Mouse (Mus musculus) cerebellum, adult 11 months (tissue): ENCODE results near the gene Ankle1.

Experiments used
- DNase-seq: peaks from one replicate; pipeline ENCODE4 v3.0.0; 2022

Gene Ankle1

DNA sequence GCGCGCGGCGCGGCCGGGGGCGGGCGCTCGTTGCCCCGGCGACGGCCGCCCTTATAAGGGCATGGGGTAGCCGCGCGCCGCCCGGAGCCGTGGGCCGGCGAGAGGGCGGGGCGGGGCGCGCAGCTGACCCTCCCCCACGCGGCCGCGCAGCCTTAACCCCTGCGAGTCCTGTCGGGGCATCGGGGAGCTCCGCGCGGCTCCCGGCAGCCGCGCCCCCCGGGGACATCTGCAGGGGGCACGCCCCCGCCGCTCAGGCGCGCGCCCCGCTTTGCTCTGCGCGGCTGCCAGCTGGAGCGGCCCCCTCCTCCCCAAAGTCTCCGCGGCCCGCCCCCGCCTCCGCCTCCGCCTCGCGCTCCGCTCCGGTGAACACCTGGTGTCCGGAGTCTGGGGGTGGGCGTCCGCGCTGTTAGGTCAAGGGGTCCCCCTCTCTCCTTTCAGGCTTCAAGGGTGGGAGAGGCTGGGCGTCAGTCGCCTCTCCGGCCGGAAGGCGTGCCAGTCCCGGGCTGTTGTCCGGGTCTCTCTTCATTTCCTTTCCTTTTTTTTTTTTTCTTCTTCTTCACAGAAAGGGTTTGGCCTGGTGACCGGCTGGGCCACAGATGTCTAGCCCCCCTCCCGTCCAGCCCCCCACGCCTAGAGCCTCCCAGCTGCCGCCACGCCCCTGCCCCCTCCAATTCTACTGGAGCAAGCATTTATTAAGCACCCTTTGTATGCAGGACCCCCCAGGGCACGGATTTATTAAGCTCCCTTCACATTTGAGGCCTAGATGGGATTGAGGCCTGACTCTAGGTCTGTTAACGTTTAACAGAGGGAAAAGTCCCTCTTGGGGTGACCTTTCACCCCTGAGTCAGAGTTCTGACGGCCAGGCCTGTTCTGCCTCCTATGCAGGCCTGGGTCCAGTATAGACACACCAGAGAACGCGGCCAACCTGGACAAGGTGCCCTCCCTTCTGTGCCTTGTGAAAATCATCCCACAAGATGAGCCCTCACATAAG is 23.5 kb upstream of the Ankle1 start:
- DNase-seq: peak; percentile 81

DNA sequence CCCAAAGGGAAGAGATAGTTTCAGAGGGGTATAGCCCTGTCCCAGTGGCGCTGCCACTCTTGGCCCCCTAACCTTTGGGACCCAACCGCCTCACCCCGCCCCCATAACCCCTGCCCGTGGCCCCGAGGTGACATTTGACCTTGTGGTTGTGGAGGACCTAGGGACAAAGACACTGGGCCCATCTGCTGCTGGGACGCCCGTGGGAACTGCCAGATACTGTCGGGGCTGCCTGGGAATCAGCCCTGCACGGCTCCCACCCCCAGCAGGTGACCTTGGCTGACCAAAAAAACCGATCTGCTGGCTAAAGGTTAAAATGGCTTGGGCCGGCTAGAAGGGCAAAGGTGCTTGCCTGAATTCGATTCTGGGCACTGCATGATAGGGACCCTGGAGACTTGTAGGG is 22.4 kb upstream of the Ankle1 start:
- no peak for DNase-seq

DNA sequence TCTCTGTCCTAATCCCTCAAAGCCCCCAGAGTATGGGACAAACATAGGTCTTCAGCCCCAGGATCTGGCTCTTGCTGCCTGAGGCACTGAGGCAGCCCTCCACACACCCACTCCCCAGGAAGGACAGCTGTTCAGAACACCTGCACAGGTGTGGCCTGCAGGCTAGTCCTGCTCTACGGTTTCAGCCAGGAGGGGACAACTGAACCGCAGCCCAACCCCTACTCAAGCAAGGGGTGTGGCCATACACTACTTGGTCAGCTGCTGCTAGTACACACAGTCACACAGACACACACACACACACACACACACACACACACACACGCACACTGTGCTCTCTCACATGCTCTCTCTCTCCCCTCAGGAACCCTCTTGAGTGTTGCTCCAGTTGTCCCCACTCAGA is 21.9 kb upstream of the Ankle1 start:
- DNase-seq: no peak

DNA sequence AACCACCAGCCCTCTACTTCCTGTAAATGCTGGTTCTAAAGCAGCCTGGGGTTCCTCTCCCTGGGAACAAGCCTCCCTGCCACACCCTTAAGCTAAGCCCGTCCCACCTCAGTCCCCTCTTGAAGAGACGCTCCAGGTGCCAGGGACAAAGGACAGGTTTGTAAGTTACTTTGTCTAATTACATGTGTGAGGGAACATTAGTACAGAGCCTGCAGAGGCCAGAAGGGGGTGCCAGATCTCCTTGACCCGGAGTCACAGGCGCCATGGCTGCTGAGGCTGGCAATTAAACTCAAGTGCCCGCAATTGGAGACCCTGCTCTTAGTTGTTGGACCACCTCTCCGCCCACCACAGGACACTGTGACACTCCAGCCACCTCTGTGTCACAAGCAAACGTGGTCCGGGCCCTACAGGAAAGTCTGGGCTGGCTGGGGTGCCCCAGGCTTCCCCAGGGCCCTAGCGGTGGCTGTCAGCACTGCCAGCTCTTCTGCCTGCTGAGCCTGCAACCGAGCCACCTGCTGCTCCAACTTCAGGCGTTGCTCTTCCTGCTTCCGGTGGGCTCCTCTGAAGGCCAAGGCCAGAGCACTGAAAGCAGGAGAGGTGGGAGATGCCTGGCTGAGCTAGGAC is 20.5 kb upstream of the Ankle1 start:
- no peak for DNase-seq

DNA sequence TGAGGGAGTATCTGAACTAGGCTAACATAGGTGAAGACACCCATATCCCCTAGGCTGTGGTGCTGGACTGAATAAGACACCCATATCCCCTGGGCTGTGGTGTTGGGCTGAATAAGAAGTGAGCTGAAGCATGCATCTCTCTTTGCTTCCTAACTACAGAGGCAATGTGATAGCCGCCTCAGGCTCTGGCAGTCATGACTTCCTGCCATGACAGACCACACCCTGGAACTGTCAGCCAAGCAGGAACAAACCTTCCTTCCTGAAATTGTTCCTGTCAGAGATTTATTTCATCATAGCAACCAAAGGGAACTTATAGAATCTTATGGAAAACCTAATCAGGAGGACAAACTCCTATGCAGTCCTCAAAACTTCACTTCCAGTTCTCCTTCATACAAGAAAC is 17.5 kb upstream of the Ankle1 start:
- no peak for DNase-seq

GRCm38 (mm10) chr8:71391696-71392095 is 14.1 kb upstream of the Ankle1 start:
- DNase-seq: no peak

GRCm38 (mm10) chr8:71392391-71392790 is 13.4 kb upstream of the Ankle1 start:
- peak; percentile 3 for DNase-seq

GRCm38 (mm10) chr8:71392871-71393270 is 12.9 kb upstream of the Ankle1 start:
- peak; percentile 13 for DNase-seq

DNA sequence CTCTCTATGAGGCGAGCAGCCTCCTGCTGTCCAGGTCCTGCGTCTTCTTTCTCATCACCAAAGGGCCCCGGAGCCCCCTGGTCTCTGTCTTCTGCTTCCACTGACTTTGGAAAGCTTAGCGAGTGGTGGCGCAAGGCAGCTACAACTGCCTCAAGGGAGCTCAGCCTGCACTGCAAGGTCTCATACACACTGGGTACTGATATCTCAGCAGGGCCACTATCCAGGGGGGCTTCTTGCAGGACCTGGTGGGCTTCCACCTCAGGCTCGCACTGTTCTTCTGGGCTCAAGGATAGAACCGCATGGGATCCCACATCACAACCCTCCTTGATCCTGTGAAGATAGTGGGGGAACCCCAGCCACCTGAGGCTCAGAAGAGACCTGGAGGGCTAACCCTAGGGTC is 11.3 kb upstream of the Ankle1 start:
- peak; percentile 19 for DNase-seq

GRCm38 (mm10) chr8:71395071-71395470 is 10.7 kb upstream of the Ankle1 start:
- peak; percentile 27 for DNase-seq

DNA sequence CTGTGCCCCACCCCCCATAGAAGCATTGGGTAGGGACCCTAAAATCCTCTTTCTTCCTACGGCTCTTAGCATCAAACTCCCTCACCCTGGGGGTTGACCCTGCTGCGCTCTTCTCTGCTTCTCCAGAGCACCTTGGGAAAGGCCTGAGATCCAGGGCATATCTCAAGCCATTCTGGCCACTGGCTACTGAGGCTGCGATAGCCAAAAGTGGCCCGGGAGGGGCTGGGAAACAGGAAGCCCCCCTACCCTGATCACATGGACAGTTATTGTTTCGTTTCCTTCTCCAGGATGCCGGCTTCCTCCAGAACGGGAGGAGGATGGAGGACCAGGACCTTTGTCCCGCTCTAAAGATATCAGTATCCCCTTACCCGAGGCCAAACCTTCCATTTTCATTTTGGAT is 10.2 kb upstream of the Ankle1 start, which contains the start of gene Ushbp1:
TSS of gene Ushbp1 (minus strand) at position 174 of the 400 bp plus-strand sequence.
- DNase-seq: peak; percentile 30

- DNase-seq: peak; percentile 93
These were observed 9.0 kb upstream of the Ankle1 start, which contains the start of gene Babam1 for GRCm38 (mm10) chr8:71396639-71397305. Gene Babam1 (plus strand): TSS chr8:71396861.

DNA sequence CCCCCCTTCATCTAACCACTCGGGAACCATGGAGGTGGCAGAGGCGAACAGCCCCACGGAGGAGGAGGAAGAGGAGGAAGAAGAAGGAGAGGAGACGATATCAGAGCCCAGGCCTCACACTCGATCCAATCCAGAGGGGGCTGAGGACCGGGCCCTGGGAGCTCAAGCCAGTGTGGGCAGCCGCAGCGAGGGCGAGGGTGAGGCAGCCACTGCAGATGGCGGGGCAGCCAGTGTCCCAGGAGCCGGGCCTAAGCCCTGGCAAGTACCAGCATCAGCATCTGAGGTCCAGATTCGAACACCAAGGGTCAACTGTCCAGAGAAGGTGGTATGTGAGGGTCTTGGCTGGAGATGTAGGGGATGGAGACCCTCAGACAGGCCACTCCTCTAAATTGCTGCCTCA is 8.1 kb upstream of the Ankle1 start:
- peak; percentile 36 for DNase-seq

DNA sequence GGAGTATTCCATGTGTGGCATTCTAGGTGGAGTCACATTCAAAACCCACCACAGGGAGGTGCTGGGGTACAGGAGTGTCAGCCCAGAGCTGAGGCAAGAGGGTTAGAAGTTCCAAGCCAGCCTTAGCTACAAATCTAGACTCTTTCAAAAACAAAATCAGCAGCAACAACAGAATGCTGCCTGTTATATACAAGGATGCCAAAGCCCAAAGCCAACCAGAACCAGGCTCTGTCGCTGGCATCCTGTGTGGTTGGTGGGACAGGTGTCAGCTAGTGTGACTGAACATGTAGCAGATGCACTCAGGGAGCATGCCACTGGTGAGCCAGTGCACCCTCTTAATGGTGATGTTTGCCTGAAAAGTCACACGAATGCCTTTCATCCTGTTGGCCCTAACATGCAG is 5.0 kb upstream of the Ankle1 start:
- no peak for DNase-seq

DNA sequence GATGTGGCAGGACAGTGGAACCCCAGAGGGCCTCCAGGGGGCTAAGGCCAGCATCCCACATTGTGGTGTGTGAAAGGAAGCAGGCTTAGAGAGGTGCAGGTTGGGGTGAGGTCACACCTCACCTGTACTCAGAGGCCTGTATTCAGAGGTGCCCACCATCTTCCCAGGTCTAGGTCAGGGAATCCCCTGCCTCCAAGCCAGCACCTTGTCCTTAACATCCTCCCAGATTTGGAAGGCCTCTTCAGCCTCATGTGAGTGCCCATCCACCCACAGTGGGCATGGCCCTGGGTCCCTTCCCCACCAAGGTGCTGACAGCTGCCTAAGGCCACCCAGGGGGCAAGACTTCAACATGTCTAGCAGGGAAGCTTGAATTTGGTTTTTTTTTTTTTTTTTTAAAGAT is 4.4 kb upstream of the Ankle1 start:
- DNase-seq: no peak

GRCm38 (mm10) chr8:71402446-71402964 is 3.3 kb upstream of the Ankle1 start:
- DNase-seq: no peak

GRCm38 (mm10) chr8:71403107-71403885 is 2.5 kb upstream of the Ankle1 start:
- DNase-seq: no peak

GRCm38 (mm10) chr8:71404011-71404410 is 1.8 kb upstream of the Ankle1 start:
- DNase-seq: no peak

GRCm38 (mm10) chr8:71404951-71405351 is 859 bp upstream of the Ankle1 start:
- DNase-seq: no peak

DNA sequence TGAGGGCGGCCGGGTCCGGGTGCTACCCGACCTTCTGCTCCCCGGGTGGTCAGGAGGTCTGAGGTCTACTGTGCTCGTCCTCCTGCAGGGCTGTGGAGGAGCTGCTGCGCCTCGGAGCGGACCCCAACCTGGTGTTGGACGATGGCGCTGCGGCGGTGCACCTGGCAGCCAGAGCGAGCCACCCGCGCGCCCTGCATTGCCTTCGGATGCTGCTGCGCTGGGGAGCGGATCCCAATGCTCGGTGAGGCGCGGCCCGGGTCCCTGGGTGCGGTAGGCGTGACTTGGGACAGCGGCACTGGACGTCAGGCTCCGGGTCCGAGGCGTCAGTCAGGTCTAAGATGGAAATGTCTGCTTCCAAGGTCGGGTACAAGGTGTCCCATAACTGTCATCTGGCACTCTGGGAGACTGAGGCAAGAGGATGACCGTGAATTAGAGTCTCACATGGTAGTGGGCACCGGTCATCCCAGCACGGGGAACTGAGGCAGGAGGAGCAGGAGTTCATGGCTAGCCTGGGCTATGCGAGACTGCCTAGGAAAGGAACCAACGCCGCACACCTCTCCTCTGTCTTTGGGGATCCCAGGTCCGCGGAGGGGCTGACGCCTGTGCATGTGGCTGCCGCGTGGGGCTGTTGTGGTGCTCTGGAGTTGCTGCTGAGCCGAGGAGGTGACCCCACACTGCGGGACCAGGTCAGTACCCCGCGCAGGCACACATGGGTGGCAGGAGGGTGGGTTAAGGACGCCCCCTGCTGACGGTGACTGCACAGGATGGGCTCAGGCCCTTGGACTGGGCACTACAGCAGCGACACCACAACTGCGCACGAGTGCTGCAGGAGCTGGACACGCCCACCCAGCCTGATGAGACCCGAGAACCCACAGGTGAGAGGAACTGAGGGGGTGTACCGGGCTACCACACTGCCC is 547 bp downstream of the Ankle1 start:
- no peak for DNase-seq

- DNase-seq: no peak
These were observed 1.6 kb downstream of the Ankle1 start for GRCm38 (mm10) chr8:71407441-71407840.
